Mouse (Mus musculus) spleen, adult 2 months (tissue): ENCODE measurements around the gene Iqcn.

Source experiments
- CTCF ChIP-seq: fragments of 200-500 bp; IDR thresholded peaks from 2 replicates; pipeline ENCODE4 v1.5.1; 2011; ENCODE audit warnings: mild to moderate bottlenecking, inconsistent platforms; ENCODE audit not compliant: insufficient read depth, insufficient read length, insufficient replicate concordance; ENCODE audit errors: extremely low read depth
- POLR2A ChIP-seq: fragments of 200-500 bp; IDR thresholded peaks from 2 replicates; pipeline ENCODE4 v1.6.1; 2011; ENCODE audit warnings: low read depth, low read length, inconsistent platforms

DNA sequence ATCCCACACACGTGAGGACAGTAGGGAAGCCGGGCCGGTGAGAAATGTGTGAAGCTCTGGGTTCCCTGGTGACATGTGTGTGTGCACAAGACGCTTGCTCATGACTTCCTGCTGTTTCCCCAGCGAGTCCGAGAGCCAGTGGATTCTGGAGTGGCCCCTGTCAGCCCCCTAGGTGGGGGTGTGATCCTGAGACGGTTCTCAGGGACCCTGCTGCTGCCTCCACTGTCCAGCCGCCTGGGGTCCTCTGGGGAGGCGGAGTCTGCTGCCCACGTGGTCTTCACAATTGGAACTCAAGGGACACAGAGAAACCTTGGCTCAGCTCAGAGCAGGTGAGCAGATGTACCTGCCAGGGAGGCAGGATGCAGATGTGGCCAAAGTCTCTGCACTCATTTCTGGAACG, 23.5 kb downstream of the Iqcn start:
- no peak for TF ChIP-seq POLR2A
- no peak for TF ChIP-seq CTCF
